Mouse (Mus musculus) testis, adult 2 months (tissue): Measurements from ENCODE around the gene Klhl35. TPM values are rescaled to one million over a fixed set of nuclear protein-coding genes. Genes with fewer than 3 reads are reported as not detected.
A peak's percentile ranks its signal among the peaks of the same experiment; 100 is the strongest.

Experiments used
- H3K27ac ChIP-seq: fragments of 200-500 bp; 2 replicates; pipeline ENCODE4 v1.5.1; 2012; ENCODE audit warnings: low read depth, low read length; ENCODE audit not compliant: control insufficient read depth, insufficient read depth
- H3K27me3 ChIP-seq: fragments of 200-500 bp; 2 replicates; pipeline ENCODE4 v1.6.1; 2012; ENCODE audit warnings: mild to moderate bottlenecking, low read length, moderate library complexity; ENCODE audit not compliant: control insufficient read depth, insufficient read depth
- H3K36me3 ChIP-seq: fragments of 200-500 bp; 2 replicates; pipeline ENCODE4 v1.6.1; 2012; ENCODE audit warnings: mild to moderate bottlenecking, low read length; ENCODE audit not compliant: control insufficient read depth, insufficient read depth
- H3K4me1 ChIP-seq: fragments of 200-500 bp; 2 replicates; pipeline ENCODE4 v1.6.1; 2012; ENCODE audit warnings: low read length; ENCODE audit not compliant: control insufficient read depth, insufficient read depth
- H3K4me3 ChIP-seq: fragments of 200-500 bp; 2 replicates; pipeline ENCODE4 v1.5.1; 2012; ENCODE audit warnings: low read depth, mild to moderate bottlenecking, low read length, moderate library complexity, mixed read lengths; ENCODE audit not compliant: control insufficient read depth
- CTCF ChIP-seq: fragments of 200-500 bp; IDR thresholded peaks from 2 replicates; pipeline ENCODE4 v1.5.1; 2012; ENCODE audit warnings: low read depth, mild to moderate bottlenecking, inconsistent platforms, low read length, moderate library complexity; ENCODE audit not compliant: control insufficient read depth, insufficient read depth, insufficient replicate concordance
- POLR2A ChIP-seq: fragments of 200-500 bp; IDR thresholded peaks from 2 replicates; pipeline ENCODE4 v1.6.1; 2012; ENCODE audit warnings: low read depth, mild to moderate bottlenecking, inconsistent platforms, low read length, moderate library complexity; ENCODE audit not compliant: control insufficient read depth
- polyA plus RNA-seq: library from polyadenylated mRNA; depleted of rRNA; stranded (reverse); fragments of >200 nt; gene quantifications from 2 replicates; pipeline ENCODE4 v1.2.3, GENCODE M21; 2012

The Klhl35 gene
- polyA plus RNA-seq, 1 experiment: 11.7 TPM

GRCm38 (mm10) chr7:99476558-99477114, 10.8 kb downstream of the Klhl35 start:
- Histone ChIP-seq H3K36me3 (peaks cover 4% of the 10 kb centered on the region), H3K27me3 (no peaks in the 10 kb centered on the region), H3K4me3 (no peak overlapping the region), H3K4me1 (no peaks in the 10 kb centered on the region), H3K27ac (no peak overlapping the region)
- TF ChIP-seq CTCF (no peak), POLR2A (no peak)

DNA sequence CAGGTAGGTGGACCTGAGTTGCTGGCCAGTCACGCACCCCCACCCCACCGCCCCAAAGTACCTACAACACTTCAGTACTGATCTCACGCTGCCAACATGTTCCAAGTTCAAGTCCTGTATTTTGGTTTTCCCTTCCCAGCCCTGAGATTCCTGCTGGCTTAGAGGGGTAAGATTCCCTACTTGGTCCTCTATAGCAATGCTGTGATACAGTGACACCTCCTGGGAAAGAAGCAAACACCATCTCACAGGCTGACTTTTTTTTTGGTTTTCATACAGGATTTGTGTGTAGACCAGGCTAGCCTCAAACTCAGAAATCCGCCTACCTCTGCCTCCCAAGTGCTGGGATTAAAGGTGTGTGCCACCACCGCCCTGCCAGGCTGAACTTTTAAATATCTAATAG, 11.4 kb downstream of the Klhl35 start:
- TF ChIP-seq POLR2A (no peak), CTCF (no peak)
- no peaks in the 10 kb centered on the region for H3K27me3 ChIP-seq
- no peaks in the 10 kb centered on the region for H3K4me1 ChIP-seq
- H3K36me3 ChIP-seq: peaks cover 5% of the 10 kb centered on the region
- H3K4me3 ChIP-seq: no peak overlapping the region
- no peak overlapping the region for H3K27ac ChIP-seq

- TF ChIP-seq POLR2A (no peak), CTCF (no peak)
- Histone ChIP-seq H3K27ac (peak overlapping the region; percentile 8; the same call in 1 of the 2 replicates), H3K4me1 (no peaks in the 10 kb centered on the region; the same call in 1 of the 2 replicates), H3K36me3 (peaks cover 5% of the 10 kb centered on the region), H3K27me3 (no peaks in the 10 kb centered on the region), H3K4me3 (peak overlapping the region; percentile 91)
These were observed 16.8 kb downstream of the Klhl35 start for GRCm38 (mm10) chr7:99482637-99483036.

DNA sequence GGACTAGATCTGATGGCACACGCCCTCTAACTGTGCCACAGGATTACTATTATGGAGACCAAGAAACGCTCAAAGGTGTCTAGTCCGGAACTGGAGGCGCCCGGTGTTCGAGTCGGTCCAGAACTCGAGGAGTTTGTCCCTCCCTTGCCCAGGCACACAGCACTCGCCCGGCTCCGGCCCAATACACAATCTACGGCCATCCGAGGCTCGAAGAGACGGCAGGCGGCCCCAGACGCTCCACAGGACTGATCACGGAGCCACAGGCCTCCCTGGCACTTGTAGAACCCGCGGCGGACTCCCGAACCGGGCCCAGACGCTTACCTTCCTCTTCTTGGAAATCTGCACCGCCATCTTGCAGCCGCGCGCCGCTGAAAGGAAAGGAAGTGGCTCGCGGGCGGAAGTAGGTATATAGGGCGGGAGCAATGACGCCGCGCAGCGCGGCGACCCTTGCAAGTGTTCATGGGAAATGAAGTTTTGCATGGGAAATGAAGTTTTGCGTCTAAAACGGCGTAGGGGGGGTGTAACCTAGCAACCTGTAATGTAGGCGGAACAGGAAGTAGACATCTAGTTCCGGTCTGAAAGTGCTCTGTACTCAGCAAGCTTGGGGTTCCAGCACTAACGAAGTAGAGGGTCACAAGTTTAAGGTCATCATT, 17.6 kb downstream of the Klhl35 start, which contains the start of gene Rps3:
Rps3 (minus strand) TSS at position 468 of the 653 bp plus-strand sequence.
- peak within 1 kb of the TSS; percentile 91 for H3K4me3 ChIP-seq
- peak within 1 kb of the TSS; percentile 75 for H3K27ac ChIP-seq
- no peaks in the 10 kb centered on the region; the same call in 1 of the 2 replicates for H3K4me1 ChIP-seq
- peak; percentile 95 for TF ChIP-seq POLR2A
- TF ChIP-seq CTCF: no peak
- H3K36me3 ChIP-seq: peaks cover 5% of the 10 kb centered on the region
- H3K27me3 ChIP-seq: no peaks in the 10 kb centered on the region

DNA sequence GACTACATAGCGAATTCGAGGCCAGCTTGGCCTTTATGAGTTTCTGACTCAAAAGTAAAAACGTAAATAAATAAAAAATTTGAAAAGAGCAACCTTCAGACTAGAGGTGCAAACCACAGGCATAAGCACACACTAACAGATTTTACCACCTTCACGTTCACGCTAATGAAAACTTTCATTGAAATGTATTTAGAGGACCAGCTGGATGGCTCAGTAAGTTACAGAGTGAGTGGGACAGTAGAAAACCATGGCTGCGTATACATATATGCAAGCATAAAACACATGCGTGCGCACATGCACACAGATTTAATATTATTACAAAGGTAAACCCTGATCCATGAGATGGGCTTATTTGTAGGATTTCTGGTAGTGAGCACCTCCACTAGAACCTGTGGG, 18.1 kb downstream of the Klhl35 start:
- Histone ChIP-seq H3K27me3 (no peaks in the 10 kb centered on the region), H3K4me1 (no peaks in the 10 kb centered on the region; the same call in 1 of the 2 replicates), H3K27ac (peak overlapping the region; percentile 18; the same call in 1 of the 2 replicates), H3K4me3 (peak overlapping the region; percentile 91; the same call in 1 of the 2 replicates), H3K36me3 (peaks cover 5% of the 10 kb centered on the region)
- no peak for TF ChIP-seq CTCF
- TF ChIP-seq POLR2A: no peak

DNA sequence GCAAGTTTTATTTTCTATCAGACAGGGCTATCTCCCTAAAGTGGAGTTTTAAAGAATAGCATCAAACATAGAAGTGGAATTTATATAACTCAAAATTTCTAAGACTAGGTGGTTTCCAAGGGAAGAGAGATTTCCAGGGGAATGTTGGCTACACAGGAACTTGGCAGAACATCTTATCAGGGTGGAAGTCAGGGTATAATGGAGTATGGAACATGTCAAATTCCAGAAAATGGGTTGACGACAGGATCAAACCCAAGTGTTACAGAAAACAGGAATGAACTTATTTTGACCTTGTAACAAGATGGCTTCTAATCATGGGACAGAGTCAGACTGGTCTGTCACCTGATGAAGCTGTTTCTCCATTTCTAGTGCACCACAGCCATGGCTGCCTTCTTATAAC, 18.9 kb downstream of the Klhl35 start:
- Histone ChIP-seq H3K4me1 (no peaks in the 10 kb centered on the region; the same call in 1 of the 2 replicates), H3K4me3 (no peak overlapping the region), H3K27me3 (no peaks in the 10 kb centered on the region), H3K36me3 (peaks cover 5% of the 10 kb centered on the region), H3K27ac (no peak overlapping the region; the same call in 1 of the 2 replicates)
- no peak for TF ChIP-seq CTCF
- no peak for TF ChIP-seq POLR2A

DNA sequence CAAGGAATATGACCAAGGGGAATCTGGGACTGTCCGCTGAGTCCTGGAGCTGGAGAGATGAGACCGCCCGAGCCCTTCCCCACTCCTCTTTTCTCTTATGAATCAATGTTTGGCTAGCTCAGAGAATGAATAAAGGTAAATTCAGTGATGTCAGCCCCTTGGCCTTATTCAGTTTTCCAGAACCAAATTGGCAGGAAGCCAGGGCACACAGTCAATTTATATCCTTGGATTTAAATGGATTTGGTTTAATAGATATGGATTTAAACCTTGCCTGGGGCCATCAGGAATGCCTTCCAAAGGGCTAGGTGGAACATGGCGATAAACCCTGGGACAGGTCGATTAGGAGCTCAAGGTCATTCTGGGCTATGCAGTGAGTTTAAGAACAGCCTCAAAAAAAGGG, 23.9 kb downstream of the Klhl35 start:
- no peaks in the 10 kb centered on the region for H3K4me1 ChIP-seq
- no peaks in the 10 kb centered on the region for H3K36me3 ChIP-seq
- TF ChIP-seq POLR2A (no peak), CTCF (no peak)
- no peaks in the 10 kb centered on the region for H3K27me3 ChIP-seq
- no peak overlapping the region for H3K4me3 ChIP-seq
- H3K27ac ChIP-seq: no peak overlapping the region
